7 mouse cellular contexts compared by ENCODE assay signal in the genomic region with DNA sequence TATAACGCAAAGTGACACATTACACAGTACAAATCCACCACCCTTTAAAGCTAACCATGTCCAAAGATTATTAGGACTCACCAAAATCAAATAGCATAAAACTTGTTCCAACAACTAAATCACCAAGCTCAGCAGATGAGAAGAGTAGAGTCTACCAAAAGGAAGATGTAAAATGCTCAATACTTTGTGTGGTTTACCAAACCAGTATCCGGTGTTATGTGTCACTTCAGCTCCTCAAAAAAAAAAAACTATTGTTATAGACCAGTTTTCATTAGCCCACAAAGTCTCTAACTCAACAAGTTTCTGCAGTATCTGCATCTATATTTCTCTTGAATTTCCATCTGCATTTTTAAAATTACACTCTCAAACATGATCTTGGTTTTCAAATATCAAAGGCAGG. TPM values are rescaled to one million over a fixed set of nuclear protein-coding genes. Genes with fewer than 3 reads are reported as not detected.
DNase-seq lines count a peak whose midpoint lies in the region; ATAC-seq and TF ChIP-seq lines count a peak whose summit lies in the region.

No protein-coding gene starts in this region.

- peak overlapping the region; percentile 72 for H3K4me2 ChIP-seq in lung, postnatal 0 days (replicated peaks; ENCODE audit: low read depth, low read length)
- H3K4me2 ChIP-seq in embryonic facial prominence, embryonic 15.5 days (replicated peaks), result peak overlapping the region; percentile 65
- H3K4me2 ChIP-seq in limb, embryonic 12.5 days, result peak overlapping the region; percentile 74
- peak overlapping the region; percentile 55 for H3K4me2 ChIP-seq in stomach, embryonic 15.5 days

- no peak overlapping the region for H3K27ac ChIP-seq in lung, postnatal 0 days (ENCODE audit: low read length)
- H3K27ac ChIP-seq in embryonic facial prominence, embryonic 15.5 days (replicated peaks), result peak overlapping the region; percentile 100; the same call in 1 of the 2 replicates
- no peak overlapping the region for H3K27ac ChIP-seq in limb, embryonic 12.5 days
- peak overlapping the region; percentile 100; the same call in 1 of the 2 replicates for H3K27ac ChIP-seq in stomach, embryonic 15.5 days

- H3K36me3 ChIP-seq in lung, postnatal 0 days (ENCODE audit: insufficient read depth, low read length), result no peaks in the 10 kb centered on the region
- H3K36me3 ChIP-seq in embryonic facial prominence, embryonic 15.5 days, result no peaks in the 10 kb centered on the region
- 0 out of 2 replicates have a peak, but pooled peaks cover 3% of the 10 kb centered on the region for H3K36me3 ChIP-seq in limb, embryonic 12.5 days
- H3K36me3 ChIP-seq in stomach, embryonic 15.5 days, result no peaks in the 10 kb centered on the region

- DNase-seq in lung, postnatal 0 days (ENCODE audit: low spot score), result no peak
- no peak for DNase-seq in lung, postnatal 36 days
- no peak for DNase-seq in B cell, adult 2 months
- no peak for DNase-seq in spleen, postnatal 10 days (ENCODE audit: low spot score in 2 of 2)

- H3K9ac ChIP-seq in lung, postnatal 0 days (replicated peaks; ENCODE audit: low read depth), result no peak overlapping the region
- no peak overlapping the region for H3K9ac ChIP-seq in embryonic facial prominence, embryonic 15.5 days
- no peak overlapping the region for H3K9ac ChIP-seq in limb, embryonic 12.5 days (replicated peaks)
- no peak overlapping the region for H3K9ac ChIP-seq in stomach, embryonic 15.5 days

- no peak for TF ChIP-seq CTCF in lung, postnatal 0 days (IDR thresholded peaks at IDR 0.05)

- WGBS in lung, postnatal 0 days, result 37% methylated on average over 2 of the region's 2 CpGs
- 41% methylated on average over 2 of the region's 2 CpGs for WGBS in embryonic facial prominence, embryonic 15.5 days
- WGBS in limb, embryonic 12.5 days, result 51% methylated on average over 2 of the region's 2 CpGs
- 39% methylated on average over 2 of the region's 2 CpGs for WGBS in stomach, embryonic 15.5 days

- no peak for ATAC-seq in lung, postnatal 0 days
- no peak for ATAC-seq in embryonic facial prominence, embryonic 15.5 days (ENCODE audit: insufficient number of reproducible peaks, low FRiP score, low TSS enrichment, low read depth)
- ATAC-seq in limb, embryonic 12.5 days (ENCODE audit: insufficient number of reproducible peaks, insufficient read depth, low FRiP score, low TSS enrichment, low read depth), result no peak
- ATAC-seq in stomach, embryonic 15.5 days (ENCODE audit: insufficient read depth, low FRiP score, low read depth), result no peak

- no peaks in the 10 kb centered on the region for H3K27me3 ChIP-seq in lung, postnatal 0 days (replicated peaks; ENCODE audit: insufficient read depth, low read length)
- no peaks in the 10 kb centered on the region for H3K27me3 ChIP-seq in embryonic facial prominence, embryonic 15.5 days
- H3K27me3 ChIP-seq in limb, embryonic 12.5 days, result no peaks in the 10 kb centered on the region
- no peaks in the 10 kb centered on the region for H3K27me3 ChIP-seq in stomach, embryonic 15.5 days (replicated peaks)

- no peak for TF ChIP-seq EP300 in lung, postnatal 0 days (IDR thresholded peaks at IDR 0.05)

- peak overlapping the region; percentile 97 for H3K4me3 ChIP-seq in lung, postnatal 0 days (ENCODE audit: low read depth, low read length)
- H3K4me3 ChIP-seq in embryonic facial prominence, embryonic 15.5 days (replicated peaks), result peak overlapping the region; percentile 91
- peak overlapping the region; percentile 80 for H3K4me3 ChIP-seq in limb, embryonic 12.5 days (replicated peaks)
- peak overlapping the region; percentile 85 for H3K4me3 ChIP-seq in stomach, embryonic 15.5 days (replicated peaks)

- no peaks in the 10 kb centered on the region for H3K9me3 ChIP-seq in lung, postnatal 0 days (ENCODE audit: low read length)
- H3K9me3 ChIP-seq in embryonic facial prominence, embryonic 15.5 days (replicated peaks), result no peaks in the 10 kb centered on the region
- no peaks in the 10 kb centered on the region for H3K9me3 ChIP-seq in limb, embryonic 12.5 days
- H3K9me3 ChIP-seq in stomach, embryonic 15.5 days, result no peaks in the 10 kb centered on the region

- H3K4me1 ChIP-seq in lung, postnatal 0 days (ENCODE audit: insufficient read depth, low read depth, low read length), result no peaks in the 10 kb centered on the region
- 0 out of 2 replicates have a peak, but pooled peaks cover 3% of the 10 kb centered on the region for H3K4me1 ChIP-seq in embryonic facial prominence, embryonic 15.5 days
- H3K4me1 ChIP-seq in limb, embryonic 12.5 days (replicated peaks), result no peaks in the 10 kb centered on the region; the same call in 1 of the 2 replicates
- no peaks in the 10 kb centered on the region for H3K4me1 ChIP-seq in stomach, embryonic 15.5 days

RNA-seq across cellular contexts. Expression of a gene that starts 25.3 kb away (rescaled TPM):
- polyA plus RNA-seq in lung, postnatal 0 days (2015; fragmentation: Nextera tagmentation; extraction: Ambion mirVana), result 11.0 and 12.8 TPM in 2 replicates
- 23.2 and 25.5 TPM in 2 replicates for polyA plus RNA-seq in embryonic facial prominence, embryonic 15.5 days (2015; fragmentation: Nextera tagmentation; extraction: Ambion mirVana)
- 30.9 and 33.6 TPM in 2 replicates for polyA plus RNA-seq in limb, embryonic 12.5 days (2016; fragmentation: Nextera tagmentation; extraction: Ambion mirVana)
- 16.6 and 19.1 TPM in 2 replicates for polyA plus RNA-seq in stomach, embryonic 15.5 days (2015; fragmentation: Nextera tagmentation; extraction: Ambion mirVana)

Comparison
In these comparisons a context has a peak if more than half of its experiments do, and no peak if none do; other contexts are left out.
1. H3K27ac ChIP-seq: peak in embryonic facial prominence, embryonic 15.5 days (single experiment) and stomach, embryonic 15.5 days (single experiment); none in lung, postnatal 0 days (single experiment) and limb, embryonic 12.5 days (single experiment).
2. Peak in every context shown above with its lines, with median percentiles within 50 percentile points of each other: H3K4me2 ChIP-seq and H3K4me3 ChIP-seq.